Mouse (Mus musculus) heart, postnatal 10 days (tissue): Measurements from ENCODE around the gene Ergic1. TPM values are rescaled to one million over a fixed set of nuclear protein-coding genes. Genes with fewer than 3 reads are reported as not detected.
A peak's percentile ranks its signal among the peaks of the same experiment; 100 is the strongest.

Experiments used
- DNase-seq, 2 experiments: peaks; one replicate each; pipeline ENCODE4 v3.0.0; 2021
- intact Hi-C: fragments of 180-260 bp; cut with DNase I; formaldehyde crosslinking; loops from one replicate; pipeline ENCODE4 v1.15.1; 2025
- total RNA-seq, 2 experiments: library from RNA; stranded (reverse); gene quantifications; 2 replicates each; pipeline ENCODE4 v1.2.3; 2021

The Ergic1 gene
- total RNA-seq, 2 experiments from 2014 or later, result 84.4 to 87.8 TPM

DNA sequence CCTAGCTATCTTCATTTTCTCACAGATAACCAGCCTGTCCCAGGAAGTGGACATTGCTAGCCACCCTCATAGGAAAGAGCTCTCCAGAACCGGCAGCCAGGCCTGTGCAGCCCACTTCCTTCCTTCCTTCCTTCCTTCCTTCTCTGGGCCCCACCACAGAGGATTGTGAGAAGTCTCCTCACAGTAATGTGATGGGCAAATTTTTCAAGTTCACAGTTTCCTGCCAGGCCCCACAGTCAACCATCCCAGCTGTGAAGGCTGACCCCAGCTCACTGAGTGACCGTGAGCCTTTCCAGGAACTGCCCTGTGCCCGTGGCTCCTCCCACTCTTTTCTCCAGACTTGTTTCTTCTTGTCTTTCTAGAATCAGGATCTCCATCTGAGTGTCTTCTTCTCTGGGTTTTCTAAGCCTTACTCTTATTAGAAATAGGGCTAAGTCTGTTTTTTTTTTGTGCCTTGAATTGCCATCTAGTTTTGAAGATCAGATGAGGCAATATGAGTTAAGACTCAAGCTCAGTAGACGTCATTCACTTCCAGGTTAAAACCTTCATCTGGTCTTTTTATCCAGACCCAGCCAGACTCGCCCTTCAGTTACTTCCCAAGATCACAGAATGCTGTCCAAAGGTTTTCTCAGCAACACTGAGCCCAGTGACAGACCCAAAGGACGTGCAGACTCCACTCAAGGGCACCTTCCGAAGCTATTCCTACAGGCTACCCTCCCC lies 34.3 kb downstream of the Ergic1 start:
- intact Hi-C loops, result loop anchor here (1.0 to 2.0 kb wide), 3 partner anchors 43 to 131 kb away; no protein-coding TSS in a partner anchor

DNA sequence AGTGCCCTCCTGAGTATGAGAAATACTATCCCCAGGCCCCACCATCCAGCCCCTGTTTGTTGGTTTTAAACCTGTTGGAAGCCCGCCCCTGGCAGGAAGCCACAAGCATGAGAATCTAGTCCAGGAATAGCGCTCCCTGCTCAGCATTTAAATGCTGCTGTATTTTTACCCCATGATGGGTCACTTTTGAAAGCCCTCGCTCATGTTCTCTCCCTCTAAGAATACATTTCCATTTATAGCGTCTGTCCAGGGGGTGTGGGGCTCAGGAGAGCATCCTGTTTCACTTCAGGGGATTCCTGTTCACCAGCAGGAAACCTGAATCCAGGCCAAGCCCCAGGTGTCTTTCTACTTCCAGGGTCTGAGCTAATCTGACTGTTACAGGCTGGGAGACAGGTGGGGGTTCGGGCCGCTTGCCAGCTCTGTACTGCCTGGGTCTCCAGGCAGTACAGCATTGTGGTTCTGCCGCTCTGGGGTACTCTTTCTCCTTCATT lies 34.9 kb downstream of the Ergic1 start:
- peak; percentile 92 for DNase-seq
- intact Hi-C loops, result loop anchor here (1.0 to 2.0 kb wide), 3 partner anchors 43 to 131 kb away; no protein-coding TSS in a partner anchor

More for the DNA sequence above, 34.3 kb downstream of the Ergic1 start:
- DNase-seq, result peak in 1 of 2 experiments; percentile 53

DNA sequence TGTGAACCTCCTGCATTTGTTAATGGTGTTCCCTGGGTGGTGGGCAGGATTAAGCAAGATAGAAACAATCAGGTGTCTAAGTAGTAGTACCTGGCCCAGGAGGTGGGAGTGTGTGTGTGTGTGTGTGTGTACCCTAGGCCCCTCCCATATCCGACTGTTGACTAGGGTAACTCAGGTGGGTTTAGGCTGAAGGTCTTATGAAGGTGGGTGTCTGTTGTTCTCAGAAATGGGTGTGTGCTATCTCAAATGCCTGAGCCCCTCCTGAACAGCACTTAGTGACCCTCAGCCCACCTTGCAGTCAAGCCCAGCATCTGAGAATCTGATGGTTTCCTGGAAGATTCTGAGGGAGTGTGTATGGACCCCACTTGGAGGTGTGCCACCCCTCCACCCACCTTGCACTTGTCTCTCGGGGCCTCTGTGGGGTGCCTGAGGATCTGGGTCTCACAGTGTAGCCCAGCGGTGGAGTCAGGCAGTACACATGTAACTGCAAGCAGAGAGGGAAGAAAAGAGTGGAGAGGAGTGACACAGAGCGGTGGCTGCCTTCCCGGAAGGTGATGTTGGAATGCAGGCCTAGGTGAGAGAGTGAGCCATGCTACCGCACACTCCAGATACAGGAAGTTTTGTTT lies 35.7 kb downstream of the Ergic1 start:
- intact Hi-C loops, result loop anchor here (1.0 to 2.0 kb wide), 3 partner anchors 42 to 132 kb away; no protein-coding TSS in a partner anchor
- peak; percentile 46 to 54 for DNase-seq

DNA sequence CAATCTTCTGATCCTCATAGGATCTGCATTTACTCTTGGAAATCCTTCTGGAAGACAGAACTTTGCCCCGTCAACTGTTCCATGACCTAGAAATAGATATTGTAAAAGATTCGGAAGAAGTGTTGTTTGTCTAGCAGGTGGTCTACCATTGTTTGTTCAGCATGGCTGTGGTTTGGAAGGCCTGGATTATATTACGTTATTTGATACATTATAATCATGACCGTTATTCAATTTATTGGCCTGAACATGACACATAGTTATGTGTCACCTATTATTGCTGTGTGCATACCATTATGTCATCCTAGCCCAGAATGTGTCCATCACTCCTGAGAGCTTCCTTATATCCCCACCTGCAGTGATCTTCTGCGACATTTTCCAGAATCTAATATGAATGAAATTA lies 37.6 kb downstream of the Ergic1 start:
- intact Hi-C loops, result no loop called here
- no peak for DNase-seq

DNA sequence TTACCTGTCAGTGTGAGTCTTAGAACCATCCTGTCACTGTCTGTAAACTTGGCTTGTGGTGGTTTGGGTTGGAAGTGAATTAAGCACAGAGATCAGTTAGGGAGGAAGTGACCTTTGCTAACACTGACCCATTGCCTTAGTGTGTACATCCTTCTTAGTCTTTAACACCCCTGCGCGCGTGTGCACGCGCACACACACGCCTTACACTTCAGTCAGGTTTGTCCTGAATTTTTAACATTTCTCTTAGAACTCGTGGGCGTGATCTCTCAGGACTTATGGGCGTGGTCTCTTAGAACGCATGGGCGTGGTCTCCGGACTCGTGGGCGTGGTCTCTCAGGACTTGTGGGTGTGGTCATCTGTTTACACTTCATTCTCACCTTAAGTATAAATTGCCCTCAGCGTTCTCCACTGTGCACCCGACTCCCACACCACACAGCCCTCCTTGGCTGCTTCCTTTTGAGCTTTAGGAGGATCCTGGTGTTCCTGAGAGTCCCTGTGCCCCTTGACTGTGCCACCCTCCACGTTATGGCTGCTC lies 39.7 kb downstream of the Ergic1 start:
- no peak for DNase-seq
- intact Hi-C loops, result no loop called here

DNA sequence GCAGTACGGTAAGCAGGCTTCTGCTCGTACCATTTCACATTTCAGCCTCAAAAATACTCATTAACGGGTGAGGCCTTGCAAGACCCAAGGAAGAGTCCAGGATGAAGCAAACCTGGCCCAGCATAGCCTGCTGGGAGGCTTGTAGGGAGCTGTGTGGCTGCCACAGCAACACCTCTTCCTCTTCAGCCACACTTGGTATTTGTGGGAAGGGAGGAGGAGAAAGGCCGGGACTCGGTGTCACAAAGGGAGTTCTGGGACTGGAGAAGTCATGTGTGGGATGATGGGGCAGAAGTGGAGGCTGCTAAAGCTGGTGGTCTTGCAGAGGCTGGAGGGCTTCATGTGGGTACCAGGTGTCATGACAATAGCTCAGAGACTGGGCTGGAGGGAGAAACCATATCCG lies 40.2 kb downstream of the Ergic1 start:
- DNase-seq, result no peak
- intact Hi-C loops, result no loop called here

DNA sequence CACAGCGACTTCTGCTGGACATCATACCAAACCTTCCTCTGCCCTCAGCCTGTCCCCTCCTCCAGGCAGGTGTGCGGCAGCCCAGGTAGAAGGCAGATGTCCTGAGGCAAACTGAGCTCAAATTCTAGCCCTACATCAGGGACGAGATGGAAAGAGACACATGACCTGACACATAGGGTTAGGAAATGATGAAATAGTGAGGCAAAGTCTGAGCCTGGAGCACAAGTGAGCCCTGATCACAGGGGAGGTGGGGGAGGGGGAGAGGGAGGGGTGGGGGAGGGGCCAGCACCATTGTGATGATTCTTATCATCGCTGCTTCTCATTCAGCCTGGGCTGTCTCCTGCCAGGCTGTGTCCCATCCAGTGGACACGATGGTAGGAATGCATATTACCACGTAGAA lies 40.6 kb downstream of the Ergic1 start:
- intact Hi-C loops, result loop anchor here (2.0 kb wide), 1 partner anchor 15 kb away; no protein-coding TSS in a partner anchor
- DNase-seq, result no peak

DNA sequence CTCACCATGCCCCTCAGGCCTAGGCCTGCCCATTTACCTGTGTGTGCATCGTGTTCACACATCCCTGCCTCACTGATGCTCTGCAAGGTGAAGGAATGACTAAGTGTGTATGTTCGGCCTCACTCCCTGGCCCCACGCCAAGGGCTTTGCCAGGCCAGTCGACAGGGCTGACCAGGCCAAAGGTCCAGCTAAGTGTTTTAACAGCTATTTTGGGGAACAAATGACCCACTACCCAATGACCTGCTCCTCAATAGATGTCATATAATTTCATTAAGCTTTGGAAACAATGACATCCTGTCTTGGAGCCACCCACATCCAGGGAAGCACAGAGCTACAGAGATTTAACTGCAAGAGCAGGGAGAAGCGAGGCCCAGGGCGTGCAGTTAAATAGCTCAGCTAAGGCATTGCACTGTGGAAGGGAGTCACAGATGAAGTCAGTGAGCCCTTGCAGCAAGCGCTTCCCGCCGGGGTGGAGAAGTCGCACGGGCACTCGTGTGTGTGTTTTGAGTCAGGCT lies 41.1 kb downstream of the Ergic1 start:
- DNase-seq, result peak; percentile 56 to 63
- intact Hi-C loops, result loop anchor here (2.0 kb wide), 1 partner anchor 14 kb away; no protein-coding TSS in a partner anchor

DNA sequence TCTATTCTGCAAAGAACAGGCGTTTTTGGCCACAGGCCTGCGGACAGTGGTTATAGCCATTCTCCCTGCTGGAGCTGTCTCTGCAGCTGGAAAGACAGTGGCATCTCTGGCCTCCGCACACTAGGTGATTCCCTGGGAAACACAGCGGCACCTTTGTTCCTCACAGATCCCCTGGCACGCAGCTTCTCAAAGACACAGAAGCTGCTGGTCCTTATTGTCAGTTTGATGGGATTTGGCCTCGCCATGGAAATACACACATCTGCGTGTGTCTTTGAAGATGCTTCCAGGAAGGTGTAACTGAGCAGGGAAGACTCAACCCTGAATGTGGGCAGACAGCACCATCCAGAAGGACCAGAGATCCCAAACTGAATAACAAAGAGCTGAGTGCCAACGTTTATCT lies 42.0 kb downstream of the Ergic1 start:
- DNase-seq, result no peak
- intact Hi-C loops, result loop anchor here (2.0 kb wide), 1 partner anchor 13 kb away; no protein-coding TSS in a partner anchor

DNA sequence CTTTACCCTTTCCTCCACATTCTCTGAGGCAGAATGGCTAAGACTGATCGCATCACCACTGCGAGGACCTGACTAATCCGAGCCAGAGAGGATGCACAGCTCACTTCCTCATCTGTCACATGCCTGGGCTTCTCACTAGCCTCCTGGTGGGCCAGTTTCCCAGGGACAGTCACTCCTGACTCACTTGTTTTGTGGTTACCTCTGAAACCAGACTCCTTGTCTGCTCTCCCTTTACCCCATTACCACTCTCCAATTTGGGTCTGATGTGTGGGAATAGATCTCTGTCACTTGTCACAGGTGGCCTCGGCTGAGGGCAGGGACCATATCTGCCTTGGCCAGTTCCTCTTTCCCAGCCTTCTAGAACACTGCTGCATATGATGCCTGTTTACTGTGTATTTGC lies 44.3 kb downstream of the Ergic1 start:
- DNase-seq, result no peak

DNA sequence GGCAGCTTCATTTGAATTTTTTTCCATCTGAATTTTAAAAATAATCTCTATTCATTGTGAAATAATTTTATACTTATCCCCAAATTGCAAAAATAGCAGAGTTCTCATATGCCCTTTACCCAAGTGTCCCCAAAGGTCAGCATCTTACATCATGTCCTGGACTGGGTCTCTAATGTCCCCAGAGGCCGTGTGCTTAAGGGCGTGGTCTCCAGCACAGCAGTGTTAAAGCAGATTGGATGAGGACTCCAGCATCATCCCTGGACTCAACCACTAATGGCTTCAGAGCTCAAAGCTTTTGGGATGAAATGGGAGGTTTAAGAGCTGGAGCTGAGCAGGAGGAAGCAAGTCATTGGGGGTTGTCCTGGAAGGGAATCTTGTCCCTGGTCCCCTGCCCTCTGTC lies 45.2 kb downstream of the Ergic1 start:
- peak in 1 of 2 experiments; percentile 54 for DNase-seq
- intact Hi-C loops, result no loop called here

More for the DNA sequence above, 44.3 kb downstream of the Ergic1 start:
- intact Hi-C loops, result no loop called here

DNA sequence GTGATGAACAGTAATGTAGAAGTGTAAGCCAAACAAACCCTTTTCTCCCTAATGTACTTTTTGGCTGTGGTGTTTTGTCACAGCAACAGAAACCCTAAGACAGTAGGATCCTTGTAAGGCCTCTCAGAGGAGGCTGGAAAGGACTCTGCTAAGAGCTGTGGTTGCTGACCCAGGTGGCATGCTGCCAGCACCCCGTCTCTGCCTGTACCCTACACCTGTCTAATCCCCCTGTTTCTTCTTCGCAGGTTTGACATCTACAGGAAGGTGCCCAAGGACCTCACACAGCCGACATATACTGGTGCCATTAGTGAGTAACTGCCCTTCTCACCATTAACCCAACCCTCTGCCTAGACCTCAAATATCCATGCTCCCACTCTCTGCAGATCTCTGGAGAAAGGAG lies 47.1 kb downstream of the Ergic1 start:
- intact Hi-C loops, result no loop called here
- no peak for DNase-seq

DNA sequence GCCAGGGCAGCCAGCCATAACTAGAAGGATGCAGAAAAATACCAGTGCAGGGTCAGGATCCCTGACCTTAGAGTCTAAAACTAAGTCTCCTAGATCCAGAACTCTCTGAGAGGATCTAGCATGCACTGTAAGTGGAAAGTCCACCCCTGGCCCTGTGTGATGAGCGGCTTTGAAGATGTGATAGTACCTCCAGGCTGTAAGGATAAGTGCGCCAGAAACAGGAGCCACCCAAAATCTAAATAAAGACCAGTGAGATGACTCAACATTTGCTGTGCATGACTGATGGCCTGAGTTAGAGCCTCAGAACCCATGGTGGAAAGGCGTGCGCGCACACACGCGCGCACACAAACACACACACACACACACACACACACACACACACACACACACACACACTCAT lies 47.6 kb downstream of the Ergic1 start:
- no peak for DNase-seq
- intact Hi-C loops, result no loop called here

DNA sequence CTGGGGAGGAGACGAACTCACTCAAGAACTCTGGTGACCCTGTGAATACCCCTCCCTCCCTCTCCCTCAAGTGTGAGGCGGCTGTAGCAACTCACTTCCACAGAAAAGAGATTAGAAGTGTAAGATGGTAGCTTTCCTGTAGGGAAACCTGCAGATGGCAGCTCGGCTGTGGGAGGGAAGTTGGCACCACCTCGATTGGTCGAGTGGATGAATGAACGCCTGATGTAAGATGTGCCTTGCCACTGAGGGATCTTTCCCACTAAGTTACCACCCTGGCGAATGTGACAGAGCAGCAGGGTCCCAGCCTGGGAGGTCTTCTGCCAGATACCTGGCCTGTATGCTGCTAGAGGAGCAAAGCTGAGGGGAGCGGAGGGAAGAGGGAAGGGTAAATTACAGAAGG lies 48.5 kb downstream of the Ergic1 start:
- DNase-seq, result no peak
- intact Hi-C loops, result no loop called here

DNA sequence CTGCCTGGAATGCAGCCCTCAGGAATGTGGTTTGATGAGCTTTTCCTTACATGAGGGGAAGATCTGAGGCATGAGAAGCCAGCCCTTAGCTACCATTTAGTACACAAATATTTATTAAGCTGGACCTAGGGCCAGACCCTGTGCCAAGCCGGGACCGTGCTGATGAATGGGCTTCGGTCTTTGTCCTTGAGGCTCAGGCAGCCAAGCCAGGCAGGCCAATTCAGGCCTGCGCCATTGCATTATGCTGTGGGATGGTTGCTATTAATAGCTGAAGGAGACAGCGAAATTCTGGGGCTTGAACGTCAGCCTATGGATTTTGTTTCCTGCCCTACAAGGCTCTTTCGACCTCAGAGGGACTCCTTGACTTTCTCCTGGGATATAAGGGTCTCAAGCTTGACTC lies 50.0 kb downstream of the Ergic1 start:
- intact Hi-C loops, result no loop called here
- peak; percentile 55 to 59 for DNase-seq

DNA sequence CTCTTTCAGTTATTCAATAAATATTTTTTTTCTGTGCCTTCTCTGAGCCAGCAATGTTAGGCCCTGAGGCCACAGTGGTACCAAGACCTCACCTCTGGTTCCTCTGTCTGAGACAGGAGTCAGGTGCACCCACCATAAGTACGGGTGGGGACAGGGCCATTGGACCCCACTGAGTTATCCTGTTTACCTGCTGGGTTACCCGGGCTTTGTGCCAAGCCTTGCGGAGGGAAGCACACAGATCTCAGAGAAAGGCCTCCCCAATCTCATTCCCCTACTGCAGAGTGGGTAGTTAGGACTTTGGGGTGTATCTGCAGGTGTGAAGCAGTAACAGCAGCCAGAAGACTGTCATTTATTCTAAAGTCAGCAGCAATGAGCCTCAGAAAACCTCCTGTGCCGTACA lies 50.6 kb downstream of the Ergic1 start:
- intact Hi-C loops, result no loop called here
- DNase-seq, result no peak

DNA sequence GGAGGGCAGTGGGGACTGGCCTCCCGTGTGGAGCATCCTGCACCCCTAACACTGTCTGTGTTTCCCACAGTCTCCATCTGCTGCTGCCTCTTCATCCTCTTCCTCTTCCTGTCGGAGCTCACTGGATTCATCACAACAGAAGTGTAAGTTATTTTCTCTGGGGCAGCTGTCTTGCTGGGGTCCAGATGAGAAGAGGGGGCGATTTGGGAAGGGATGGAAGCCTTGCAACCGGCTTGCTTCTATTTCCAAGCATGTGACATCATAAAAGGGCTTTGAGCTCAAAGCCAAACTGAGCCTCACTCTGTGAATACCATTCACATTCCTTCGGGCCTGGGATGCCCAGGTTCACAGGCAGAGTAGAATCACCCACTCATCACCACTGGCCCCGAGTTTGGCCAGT lies 53.0 kb downstream of the Ergic1 start:
- intact Hi-C loops, result no loop called here
- no peak for DNase-seq

DNA sequence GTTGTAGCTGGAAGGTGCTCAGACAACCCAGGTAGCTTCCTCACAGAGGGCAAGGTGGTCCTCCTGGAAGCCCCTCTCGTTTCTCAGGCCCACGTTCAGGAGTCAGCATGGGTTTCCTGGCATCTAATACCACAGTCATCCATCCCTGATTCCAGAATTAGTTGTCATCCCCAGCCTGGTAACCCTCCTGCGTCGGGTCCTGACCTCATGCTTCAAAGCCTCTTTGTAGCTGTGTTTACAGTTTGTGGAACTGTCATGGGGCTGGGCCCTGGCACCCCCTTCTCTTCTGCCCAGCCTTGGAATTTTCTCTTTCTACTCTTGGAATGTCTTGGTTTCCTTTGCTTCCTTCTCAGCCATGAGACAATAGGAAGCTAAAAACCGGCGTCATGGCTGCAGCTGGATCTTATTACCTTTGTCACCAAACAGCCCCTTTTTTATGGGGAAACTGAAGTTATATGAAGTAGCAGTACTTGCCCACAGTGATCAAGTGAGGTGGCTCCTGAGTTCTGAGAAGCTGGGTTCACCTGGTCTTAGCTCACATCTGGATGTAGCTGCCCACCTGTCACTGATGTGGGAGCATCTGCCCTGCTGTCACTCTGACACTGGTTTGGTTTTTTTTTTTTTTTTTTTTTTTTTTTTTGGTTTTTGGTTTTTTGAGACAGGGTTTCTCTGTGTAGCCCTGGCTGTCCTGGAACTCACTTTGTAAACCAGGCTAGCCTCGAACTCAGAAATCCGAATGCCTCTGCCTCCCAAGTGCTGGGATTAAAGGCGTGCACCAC lies 53.6 kb downstream of the Ergic1 start:
- intact Hi-C loops, result no loop called here
- no peak for DNase-seq

DNA sequence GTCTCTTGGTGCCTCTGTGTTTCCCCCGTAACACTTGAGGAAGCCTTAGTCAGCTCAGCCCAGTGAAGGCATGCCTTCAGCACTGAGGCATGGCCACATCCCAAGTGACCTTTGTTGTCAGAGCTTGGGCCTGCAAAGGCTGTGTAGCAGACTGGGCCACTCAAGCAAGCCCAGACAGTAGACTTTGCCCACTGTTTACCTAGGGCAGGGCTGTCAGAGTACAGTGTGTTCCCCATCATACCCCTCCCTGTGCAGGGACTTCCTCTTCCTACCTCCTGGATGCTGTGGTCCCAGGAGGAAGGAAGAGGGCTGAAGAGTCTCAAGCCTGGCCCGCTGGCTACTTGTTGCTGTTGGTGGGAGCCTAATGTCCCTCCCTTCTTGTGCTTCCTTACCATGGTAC lies 55.4 kb downstream of the Ergic1 start:
- intact Hi-C loops, result loop anchor here (2.0 kb wide), 1 partner anchor 14 kb away; no protein-coding TSS in a partner anchor
- DNase-seq, result no peak

DNA sequence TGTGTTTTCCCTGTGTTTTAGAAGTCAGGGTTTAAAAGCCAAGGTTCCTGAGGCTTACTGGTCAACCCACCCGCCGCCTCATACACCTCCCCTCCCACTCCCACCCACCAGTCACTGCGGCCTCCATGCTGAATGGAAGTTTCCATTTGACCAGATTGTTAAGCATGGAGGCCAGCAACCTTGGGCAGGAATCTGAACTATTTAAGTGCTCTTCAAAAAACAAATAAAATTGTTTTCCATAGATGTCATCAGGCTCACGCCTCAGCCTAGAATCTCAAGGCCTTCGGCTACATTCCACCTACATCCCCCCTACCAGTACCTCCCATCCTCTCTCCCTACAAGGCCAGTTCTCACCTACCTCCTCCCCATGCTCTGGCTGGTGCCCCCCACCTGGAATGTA lies 57.2 kb downstream of the Ergic1 start:
- intact Hi-C loops, result no loop called here

DNA sequence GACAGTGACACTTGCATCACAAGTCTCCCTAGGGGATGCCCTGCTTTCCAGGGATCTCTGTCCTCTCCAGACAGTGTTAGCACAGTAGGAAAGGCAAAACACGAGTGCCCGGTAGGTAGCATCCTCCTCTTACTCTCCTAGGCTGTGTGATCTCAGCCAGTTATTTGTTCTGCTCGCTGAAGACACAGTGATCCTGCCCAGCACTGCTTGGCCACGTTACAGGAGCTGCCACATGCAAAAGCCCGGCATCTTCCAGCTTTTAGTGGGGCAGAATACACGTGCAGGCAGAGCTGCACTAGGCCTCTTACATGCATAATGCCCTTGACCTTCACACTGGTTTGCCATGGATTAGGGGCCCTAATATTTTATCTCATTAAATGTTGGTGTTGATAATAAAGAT lies 58.3 kb downstream of the Ergic1 start:
- intact Hi-C loops, result no loop called here
- DNase-seq, result no peak

More for the DNA sequence above, 57.2 kb downstream of the Ergic1 start:
- DNase-seq, result no peak
